Mouse (Mus musculus) bone marrow macrophage, adult 2 months (primary cell): Measurements from ENCODE around the gene Pld1.

ENCODE experiments used
- CTCF ChIP-seq: IDR thresholded peaks from 2 replicates; pipeline ENCODE4 v1.5.1; 2012; ENCODE audit warnings: low read depth, mild to moderate bottlenecking, low read length, moderate library complexity
- POLR2A ChIP-seq: IDR thresholded peaks from 2 replicates; pipeline ENCODE4 v1.6.1; 2012; ENCODE audit warnings: mild to moderate bottlenecking, low read depth, low read length, borderline replicate concordance

DNA sequence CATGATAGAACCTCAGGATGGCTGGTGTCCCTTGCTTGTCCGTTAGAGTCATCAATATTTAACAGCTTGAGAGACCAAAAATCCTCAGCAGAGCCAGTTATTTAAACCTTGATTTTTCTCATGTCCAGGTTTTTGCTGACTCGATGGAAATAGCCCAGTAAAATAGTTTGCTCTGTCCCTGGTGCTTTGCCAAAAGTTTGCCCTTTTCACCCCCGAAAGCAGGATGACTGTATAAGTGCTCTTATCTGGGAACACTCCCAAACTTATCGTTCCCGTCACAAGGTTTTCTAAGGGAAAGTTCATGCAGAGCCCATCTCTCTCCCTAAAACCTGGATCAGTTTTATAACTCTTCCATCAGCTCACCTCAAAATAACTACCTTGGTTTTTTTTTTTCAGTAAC lies 173.0 kb downstream of the Pld1 start:
- TF ChIP-seq POLR2A = no peak
- TF ChIP-seq CTCF = no peak
